Mouse (Mus musculus) c-Kit-positive CD71-positive TER-119-negative erythroid progenitor cells, embryonic 14.5 days (primary cell): ENCODE data around the gene Nek6.

Experiments used
- DNase-seq: peaks from one replicate; pipeline ENCODE4 v3.0.0-alpha.2; 2013; ENCODE audit warnings: low read depth

Gene Nek6

DNA sequence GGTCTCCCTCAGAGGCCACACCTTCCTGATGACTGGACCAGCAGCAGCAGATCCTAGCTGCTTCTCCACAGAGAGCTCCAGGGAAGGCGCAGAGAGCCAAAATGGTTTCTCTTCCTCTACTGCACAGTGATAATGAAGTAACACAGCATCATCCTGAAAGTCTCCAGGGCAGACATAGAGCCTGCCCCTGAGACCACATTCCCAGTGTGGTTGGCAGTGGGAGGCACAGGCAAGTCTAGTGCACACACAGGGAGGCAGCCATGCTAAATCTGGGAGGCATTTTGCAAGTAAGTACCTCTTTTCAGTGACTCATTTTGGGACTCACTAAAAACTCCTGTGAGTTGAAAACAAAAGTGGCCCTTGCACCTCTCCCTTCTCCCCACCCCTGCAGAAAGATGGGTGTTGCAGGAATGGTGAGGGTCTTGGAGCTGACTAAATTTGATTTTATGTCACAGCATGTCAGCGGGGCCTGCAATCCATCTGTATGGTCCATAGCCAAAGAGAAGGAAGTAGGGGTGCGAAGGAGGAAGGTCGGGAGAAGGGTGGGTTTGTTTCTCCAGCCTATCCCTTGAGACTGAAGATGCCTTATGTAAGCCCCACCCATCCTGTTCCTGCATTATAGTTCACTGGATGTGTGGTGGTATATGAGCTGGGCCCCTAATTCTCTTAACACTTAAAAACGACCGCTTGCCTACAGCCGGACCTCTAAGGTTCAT lies 2.3 kb upstream of the Nek6 start:
- DNase-seq = no peak

DNA sequence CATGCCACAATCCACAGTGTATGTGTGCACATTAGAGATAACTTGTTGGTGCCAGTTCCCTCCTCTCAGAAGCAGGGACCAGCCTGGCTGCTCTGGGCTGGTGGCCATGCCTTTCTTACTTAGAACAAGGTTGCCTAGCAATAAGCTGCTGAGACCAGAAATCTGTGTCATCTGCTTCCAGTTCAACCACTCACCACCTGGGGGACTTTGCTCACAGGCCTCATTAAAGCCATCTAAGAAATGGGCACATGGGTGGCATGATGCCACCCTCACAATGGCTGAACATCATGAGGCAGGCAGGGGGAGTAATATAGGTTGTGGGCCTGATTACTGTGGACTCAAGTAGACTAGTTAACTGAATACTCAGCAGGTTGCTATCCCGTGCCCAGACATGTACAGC lies 1.3 kb upstream of the Nek6 start:
- DNase-seq = no peak

DNA sequence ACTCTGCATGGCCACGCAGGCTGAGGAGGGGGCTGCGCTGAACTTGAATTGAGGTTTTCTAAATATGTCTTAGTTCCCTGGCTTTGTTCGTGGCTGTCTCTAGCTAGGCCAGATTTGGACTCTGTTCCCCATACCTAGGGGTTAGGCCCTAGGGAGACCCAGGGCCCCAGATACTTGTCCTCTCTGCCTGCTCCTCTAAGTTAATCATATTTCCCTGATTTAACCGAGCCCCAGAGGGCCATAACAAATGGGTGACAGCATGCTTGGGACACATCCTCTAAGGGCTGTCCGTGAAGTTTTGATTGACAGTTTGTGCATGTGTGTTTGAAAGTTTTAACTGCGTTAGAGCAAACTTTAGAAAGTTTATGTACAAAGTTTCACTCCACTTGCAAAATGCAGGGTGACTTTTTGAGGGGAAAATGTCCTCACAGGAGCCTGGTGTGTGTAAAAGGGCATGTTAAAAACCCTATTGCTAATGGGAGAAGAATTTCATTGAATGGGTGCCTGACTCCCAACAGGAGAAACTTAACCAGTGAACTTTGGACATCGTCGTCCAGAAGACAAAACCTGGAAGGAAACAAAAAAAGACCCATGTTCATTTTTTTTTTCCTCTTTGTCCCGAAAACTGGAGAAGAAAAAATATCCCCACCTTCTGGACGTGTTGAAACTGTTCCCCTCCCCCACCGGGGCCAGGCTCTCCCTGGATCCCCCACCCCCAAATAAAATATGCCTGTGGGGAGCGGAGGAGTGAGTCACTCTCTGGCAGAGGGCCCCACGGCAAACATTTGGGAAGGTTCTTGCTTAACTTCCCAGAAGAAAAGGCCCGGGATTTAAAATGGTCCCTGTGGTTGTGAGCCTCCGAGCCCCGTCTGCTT lies 1.1 kb downstream of the Nek6 start:
- no peak for DNase-seq

DNA sequence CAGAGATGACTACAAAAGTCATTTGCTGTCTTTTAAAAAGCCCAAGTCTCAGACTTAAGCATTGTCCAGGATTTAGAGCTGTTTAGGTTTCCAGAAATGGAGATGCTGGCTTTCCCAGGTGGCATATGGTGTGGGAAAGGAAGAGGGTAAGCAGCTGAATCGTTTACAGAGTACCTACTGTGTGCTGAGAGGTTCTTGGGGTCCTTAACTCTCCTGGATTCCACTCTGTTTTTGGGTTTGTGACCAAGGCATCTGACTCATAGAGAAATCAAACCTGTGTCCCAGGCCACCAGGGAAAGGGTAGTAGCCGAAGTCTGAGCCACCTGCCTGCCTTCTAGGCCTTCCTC lies 1.7 kb downstream of the Nek6 start:
- DNase-seq = no peak

DNA sequence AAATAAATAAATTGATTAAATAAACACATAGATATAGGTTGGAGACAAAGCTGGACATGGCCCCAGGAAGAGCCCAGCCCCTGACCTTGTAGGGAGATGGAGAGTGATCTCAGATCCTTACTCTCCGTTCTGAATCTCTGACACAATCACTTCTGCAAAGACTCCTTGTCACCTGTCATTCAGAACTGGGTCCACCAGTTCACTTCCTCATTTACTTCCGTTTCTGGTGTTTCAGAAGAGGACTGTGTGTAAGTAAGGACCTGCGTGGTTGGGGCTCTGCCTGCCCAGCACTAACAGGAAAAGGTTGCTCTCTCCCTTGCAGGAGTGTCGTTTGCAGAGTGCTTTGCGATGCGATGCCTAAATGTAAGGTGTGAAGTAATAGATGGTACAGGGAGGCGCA lies 3.0 kb downstream of the Nek6 start:
- no peak for DNase-seq

DNA sequence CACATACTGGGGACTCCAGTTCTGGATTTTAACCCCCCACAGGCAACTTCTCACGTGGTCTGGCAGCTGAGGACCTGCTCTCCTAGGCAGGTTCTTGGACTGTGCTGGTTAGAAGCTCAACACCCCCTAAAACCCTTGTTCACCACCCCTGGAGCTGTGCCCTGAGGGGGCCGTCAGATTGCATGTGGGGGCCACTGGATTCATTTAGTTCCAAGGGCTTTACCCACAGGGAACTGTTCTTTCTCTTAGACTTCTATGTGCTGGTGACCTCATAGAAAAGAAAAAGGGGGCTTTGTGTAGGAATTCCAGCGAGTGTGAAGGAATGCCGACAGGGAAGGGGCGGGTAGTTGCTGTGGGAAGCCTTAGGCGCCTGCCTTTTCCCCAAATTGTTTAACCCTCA lies 4.0 kb downstream of the Nek6 start:
- no peak for DNase-seq

DNA sequence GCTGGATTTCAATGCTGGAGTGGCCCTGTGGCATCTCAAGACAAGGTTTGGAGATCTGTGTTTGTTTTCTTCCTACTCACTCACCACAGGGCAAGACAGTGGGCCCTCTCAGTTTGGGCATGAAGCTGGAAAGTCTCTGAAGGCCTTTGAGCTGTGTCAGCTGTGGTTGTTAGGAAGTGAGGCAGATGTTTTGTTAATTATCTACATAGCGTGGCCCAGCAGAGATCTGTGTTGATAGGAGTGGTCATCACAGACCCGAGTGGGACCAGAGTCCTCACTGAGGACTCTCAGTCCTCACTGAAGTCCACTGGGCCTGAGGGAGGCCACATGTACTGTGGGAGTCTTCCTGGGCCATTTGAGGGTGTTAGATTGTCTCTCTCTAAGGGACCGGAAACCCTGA lies 5.0 kb downstream of the Nek6 start:
- DNase-seq = no peak

DNA sequence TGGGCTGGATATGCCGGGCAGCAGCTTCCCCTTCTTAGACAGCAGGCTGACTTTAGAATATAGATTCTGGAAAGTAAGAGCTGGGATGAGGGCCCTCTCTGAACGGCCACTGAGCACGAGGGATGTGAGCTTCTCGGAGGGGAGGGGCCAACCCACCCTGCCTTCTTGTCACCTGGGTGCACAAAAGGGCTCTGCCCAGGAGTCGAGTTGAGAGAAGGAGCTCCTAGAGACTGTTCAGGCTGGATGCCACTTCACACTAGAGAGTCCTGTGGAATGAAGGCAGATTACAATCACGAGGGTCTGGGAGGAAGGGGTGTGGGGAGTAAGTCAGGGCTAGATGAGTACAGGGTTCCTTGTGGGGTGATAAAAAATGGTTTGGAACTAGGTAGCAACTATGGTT lies 5.6 kb downstream of the Nek6 start:
- DNase-seq = no peak

DNA sequence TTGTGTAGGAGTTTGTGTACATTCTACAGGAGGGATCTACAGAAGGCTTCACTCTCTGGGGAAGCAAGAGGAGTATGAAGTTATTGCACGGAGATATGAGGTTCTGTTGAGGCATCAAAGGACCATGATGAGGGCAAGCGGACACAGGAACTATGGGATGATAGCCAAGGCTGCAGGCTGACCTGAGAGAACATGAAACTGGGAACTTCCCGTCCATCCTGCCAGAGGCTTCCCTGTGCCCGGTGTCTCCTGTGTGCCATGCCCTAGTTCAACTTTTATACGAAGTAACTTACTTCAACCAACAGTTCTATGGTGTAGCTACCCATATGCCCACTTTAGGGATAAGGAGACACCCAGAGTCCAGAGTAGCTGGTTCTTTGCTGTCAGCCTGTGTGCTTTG lies 7.3 kb downstream of the Nek6 start:
- DNase-seq = no peak

DNA sequence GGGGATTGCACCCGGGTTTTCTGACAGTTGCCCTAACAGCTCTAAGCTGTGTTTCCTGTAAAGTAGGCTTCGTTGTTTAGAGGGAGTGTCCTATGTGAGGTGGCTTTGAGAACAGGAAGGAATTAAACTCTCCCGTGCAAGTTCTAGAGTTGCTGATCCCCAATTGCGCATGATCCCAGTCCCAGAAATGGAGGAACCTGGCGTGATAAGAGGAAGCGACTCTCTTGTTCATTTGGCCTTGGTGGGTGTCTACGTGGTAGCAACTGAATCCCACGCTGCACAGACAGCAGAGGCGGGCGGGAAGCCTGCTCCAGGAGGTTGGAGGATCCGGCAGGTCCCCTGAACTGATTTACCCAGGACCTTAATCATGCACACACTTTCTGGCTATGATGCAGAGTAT lies 8.5 kb downstream of the Nek6 start:
- no peak for DNase-seq

DNA sequence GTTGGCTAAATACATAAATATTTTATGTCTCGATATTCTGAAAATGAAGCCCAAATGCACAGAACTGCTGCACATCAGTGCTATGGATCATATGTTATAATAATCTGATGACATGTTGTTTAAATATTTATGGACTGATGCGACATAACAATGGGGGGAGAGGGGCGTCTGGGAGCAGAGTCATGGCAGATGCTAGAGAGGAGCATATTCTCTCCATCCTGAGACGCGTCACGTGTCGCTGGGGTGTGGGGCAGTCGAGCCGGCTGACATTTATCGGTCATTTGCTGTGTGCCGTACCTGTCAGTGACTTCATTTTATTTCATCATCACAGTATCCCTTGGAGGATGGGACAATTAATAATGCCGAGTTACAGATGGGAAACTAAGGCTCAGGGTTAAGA lies 10.2 kb downstream of the Nek6 start:
- DNase-seq = no peak

DNA sequence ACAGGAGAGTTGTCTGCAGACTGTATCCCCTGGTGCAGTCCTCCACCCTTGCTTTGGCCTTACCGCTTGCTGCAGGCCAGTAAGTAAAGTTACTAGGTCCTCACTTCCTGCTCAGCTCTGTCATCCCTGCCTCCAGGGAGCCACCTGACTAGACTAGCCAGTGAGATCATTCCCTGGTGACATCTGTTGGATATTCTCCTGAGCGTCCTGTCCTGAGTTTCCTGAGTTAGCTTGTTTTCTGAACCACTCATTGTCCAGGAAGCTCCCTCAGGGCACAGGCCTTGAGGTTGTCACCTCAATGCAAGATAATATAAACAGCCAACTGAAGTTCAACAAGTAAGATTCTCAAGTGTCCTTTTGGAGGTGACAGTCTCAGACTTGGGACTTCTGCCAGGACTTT lies 10.9 kb downstream of the Nek6 start:
- DNase-seq = no peak

DNA sequence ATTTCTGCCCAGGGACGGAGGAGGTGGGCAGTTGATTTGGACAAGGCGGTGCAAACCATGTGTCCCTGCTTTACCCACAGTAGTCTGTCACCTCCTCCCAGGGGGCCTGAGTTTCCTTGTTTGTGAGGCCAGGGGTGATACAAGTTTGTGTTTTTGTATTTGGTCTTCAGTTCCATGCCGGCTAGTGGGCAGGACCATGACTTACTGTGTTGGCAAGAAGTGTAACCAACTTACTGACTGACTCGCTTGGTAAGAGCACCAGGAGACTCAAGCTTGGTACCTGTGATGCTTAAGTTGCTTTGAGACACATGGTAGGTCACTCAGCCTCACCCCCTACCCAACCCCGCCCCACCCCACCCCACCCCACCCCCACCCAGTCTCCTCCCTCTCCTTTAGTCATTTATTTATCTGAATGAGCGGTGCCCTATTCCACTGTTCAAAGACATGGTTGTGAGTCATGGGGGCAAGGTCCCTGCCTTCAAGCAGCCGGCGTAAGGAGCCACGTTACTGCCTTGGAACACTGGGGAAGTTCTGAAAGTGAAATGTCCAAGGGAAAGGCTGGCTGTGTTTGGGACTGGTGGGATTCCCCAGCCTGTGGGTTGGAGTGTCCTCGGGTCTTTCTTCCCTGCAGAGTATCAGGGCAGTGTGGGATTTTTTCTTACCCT lies 12.5 kb downstream of the Nek6 start:
- DNase-seq = no peak

DNA sequence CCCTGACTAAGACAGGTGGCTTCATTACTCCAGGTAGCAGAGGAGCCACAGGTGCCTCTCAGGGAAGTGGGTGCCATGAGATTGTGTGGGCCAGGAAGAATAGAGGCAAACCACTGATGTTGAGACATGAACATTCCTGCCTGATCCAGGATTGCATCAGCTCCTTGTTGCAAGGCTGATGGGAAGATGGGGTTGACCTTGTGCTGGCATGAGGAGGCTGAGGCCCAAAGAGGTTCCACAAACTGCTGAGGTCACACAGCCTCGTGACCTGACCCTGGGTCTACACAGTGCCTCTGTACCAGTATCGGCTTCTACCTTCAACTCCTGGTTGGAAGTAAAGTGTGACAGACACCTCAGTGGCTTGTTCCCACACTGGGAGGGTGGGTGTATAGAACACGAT lies 13.6 kb downstream of the Nek6 start:
- no peak for DNase-seq

DNA sequence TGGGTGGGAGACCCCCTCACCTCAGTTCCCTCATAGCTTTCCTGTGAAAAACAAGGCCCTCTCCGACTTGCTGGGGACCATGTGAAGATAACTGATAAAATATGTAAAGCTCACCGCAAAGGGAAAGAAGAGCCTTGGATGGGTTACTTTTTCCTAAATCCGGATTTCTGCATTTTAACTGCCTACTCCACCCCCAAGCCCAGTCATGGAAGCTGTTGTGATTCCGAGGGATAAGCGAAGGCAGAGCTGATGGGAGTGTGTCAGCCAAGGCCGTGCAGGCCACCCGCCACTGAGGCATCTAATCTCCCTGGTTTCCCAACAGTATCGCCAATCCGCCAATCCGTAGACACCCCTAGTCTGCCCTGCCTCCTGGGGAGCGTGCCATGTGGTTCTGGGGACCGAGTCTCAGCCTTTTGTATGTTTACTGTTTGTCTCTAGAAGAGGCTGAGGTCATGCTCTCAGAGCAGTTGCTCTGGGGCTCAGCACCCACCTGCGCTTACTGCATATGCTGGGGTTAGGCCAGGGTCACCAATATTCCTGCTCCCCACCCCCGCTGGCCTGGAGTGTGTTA lies 18.2 kb downstream of the Nek6 start:
- DNase-seq = no peak

DNA sequence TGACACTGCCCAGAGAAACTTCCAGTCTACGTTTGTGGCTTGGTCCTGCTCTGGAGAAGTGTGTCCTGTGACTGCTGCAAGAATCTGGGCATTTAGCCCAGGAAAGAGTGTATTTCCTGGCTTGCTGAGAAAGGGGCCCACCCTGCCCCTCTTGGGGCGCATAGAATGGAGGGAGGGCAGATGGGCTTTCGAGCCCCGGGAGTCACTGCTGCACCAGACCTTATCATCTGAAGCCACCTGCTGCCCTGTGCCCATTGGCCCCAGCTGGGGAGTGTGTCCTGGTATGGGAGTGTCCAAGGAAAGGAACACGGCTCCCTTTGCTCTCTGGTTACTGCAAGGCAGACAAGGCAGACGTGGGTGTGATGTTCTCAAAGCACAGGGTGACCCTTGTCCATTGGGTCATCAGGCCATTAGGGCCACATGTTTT lies 19.5 kb downstream of the Nek6 start:
- peak; percentile 90 for DNase-seq

DNA sequence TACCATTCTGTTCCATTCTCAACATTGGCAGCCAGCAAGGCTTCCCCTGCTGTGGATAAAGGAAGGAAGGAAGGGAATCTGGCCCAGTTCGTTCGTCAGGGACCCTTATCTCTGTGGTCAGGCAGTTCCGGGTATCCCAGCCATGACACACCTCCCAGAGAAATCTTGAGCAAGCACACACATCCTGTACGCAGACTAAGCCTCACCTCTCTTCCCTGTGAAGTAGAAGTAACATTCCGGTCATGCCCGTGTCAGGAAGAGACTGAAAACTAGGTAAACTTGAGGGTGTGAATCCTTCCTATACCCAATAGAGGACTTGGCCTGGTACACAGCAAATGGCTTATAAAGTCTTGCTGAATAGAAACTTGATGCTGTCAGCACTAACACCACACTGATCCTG lies 21.9 kb downstream of the Nek6 start:
- DNase-seq = peak; percentile 60

DNA sequence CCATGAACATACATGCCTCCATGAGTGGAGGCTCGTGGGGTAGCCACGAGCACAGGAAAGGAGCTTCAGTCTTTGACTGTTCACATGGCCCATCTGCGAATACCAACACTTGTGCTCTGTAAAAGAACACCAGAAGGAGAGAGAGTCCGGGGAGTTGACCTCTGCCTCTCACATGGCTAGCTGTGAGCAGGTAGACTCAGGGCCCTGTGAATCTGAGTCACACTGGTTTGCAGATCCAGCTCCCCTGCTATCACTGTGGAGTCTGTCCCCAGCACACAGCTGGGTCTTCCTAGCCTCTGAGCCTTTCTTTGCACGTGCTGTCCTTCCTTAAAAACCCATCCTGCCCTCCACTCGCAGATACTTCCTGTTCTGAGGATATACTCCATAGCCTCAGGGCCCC lies 22.3 kb downstream of the Nek6 start:
- DNase-seq = no peak

DNA sequence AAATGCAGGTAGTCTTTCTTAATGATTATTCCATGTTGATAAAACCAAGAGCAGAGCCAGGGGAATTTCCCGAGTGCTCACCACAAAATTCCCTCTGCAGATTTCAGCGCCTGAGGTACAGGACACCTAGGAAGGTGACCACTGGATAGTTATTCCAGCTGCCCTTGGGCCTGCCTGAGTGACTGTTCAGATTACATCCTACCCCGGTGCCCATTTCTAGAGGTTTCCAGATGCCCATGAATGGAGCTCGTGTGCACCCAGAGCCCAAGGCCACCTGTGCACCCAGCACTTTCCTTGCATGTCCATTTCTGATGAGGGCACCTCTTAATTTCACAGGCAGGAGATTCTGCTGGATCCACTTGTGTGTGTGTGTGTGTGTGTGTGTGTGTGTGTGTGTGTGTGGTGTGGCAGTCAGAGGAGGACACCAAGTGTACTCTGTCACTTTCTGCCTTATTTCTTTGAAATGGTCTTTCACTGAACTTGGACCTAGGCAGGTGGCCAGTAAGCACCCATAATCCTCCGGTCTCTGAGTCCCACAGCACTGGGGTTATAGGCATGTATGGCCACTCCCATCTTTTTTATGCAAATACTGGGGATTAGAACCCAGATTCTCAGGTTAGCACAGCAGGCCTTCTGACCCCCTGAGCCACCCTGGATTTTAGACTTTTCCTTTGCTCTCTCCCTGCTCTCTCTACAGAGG lies 22.9 kb downstream of the Nek6 start:
- DNase-seq = no peak

DNA sequence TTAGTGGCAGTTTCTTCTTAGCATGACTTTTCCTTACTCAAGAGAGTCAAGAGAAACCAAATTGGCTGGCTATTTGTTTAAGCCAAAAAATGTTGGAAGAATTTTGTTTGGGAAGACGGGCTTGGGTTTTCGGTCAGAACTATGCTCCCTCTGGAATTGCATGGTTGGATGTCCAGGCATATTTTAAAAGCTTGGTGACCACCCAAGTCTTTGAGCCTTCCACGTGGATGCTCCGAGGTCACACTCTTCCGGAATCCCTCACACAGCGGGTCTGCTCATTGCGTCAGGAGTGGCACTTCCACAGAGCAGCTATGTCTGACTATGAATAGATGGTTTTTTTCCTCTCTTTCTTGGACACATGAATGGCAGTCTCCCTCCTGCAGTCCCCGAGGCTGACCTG lies 23.6 kb downstream of the Nek6 start:
- DNase-seq = no peak

DNA sequence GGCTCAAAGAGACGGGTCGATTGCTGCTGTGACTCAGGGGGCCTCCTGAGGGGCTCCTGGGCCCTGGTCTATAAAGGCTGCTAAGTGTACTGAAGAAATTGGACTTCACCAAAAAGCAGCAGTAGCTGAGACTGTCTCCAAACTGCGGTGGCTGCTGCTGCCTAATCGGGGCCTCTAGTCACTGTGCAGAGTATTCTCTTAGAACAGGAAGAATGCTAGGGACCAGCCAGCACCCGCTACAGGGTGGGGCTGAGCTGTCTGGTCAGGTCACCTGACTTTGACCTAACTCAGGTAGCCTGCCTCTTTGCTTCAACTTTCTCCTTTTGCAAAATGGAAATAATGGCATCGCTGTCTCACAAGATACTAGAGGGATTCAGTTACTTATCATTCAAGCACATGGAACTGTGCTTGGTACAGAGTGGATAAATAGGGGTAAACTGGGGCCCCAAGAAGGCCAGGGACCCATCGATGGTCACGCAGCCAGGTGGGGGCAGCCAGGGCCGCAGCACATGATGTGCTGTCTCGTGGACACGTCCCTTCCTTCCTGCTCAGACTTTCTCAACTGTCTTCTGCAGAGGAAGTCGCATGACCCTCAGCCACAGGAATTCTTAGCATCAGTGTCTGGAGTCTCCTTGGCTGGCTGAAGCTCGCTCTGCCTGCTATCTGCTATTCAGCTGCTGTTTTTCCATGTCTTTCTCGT lies 24.2 kb downstream of the Nek6 start:
- peak; percentile 54 for DNase-seq

DNA sequence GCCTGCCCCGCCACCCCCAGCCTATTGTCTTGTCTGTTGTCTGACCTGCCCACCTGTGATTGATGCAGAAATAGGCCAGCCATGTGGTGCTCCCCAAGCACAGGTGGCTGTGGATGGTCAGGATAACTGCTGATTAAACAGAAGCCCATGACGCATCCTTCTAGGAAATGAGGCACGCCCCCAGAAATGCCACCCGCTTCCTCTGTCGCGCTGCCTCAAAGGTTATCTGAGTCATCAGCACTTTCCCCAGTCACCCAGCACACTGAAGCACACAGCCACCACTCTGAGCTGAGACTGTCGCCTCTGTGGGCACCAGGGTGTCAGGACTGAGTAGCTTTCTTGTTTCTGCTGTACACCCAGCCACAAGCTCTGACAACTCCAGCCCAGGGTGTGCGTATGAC lies 24.9 kb downstream of the Nek6 start:
- DNase-seq = peak; percentile 93
